Mouse (Mus musculus) embryonic stem cell, embryonic (primary cell): ENCODE data around the gene Agpat2.

Experiments used
- CTCF ChIA-PET, 4 experiments: fragments of 300-600 bp in 2 of 4; fragments of 350-600 bp in 2 of 4; sonication (Branson Sonifier 250); formaldehyde crosslinking; loops; one replicate each; lab custom pipeline; 2022; ENCODE audit warnings: inconsistent platforms in 2 of 4; lab: Charles Lee
- POLR2A ChIA-PET, 4 experiments: fragments of 300-600 bp in 2 of 4; fragments of 350-600 bp in 2 of 4; sonication (Branson Sonifier 250); formaldehyde crosslinking; loops; one replicate each; lab custom pipeline; 2022; ENCODE audit warnings: antibody characterized with exemption in 4 of 4, inconsistent platforms in 1 of 4; lab: Charles Lee

Gene Agpat2

GRCm38 (mm10) chr2:26582203-26582602 is 22.0 kb downstream of the Agpat2 start:
- ChIA-PET POLR2A (interaction anchor here in 3 of 4 experiments (0.6 to 11.2 kb wide), 32 partner anchors 9 to 1058 kb away, joined by 3 to 104 read pairs (median 4); partner anchors contain the start of genes Agpat2 (in 3 of the 3), Sec16a (in 2 of the 3), Qsox2 (in 1 of the 3) and Surf6 (in 1 of the 3)), CTCF (interaction anchor here in 2 of 4 experiments (0.9 to 1.7 kb wide), 4 partner anchors 12 to 257 kb away, joined by 3 to 5 read pairs (median 4); partner anchors contain the start of gene Agpat2 (in 1 of the 2))

GRCm38 (mm10) chr2:26580751-26581150 is 23.5 kb downstream of the Agpat2 start:
- CTCF ChIA-PET, result interaction anchor here in 2 of 4 experiments (0.6 to 1.5 kb wide), 2 partner anchors 13 to 55 kb away, joined by 3 to 7 read pairs; no protein-coding TSS in a partner anchor
- POLR2A ChIA-PET, result interaction anchor here in 2 of 4 experiments (1.2 to 11.2 kb wide), 6 partner anchors 14 to 135 kb away, joined by 3 to 104 read pairs (median 5); partner anchors contain the start of gene Agpat2 (in 1 of the 2)

GRCm38 (mm10) chr2:26579714-26580113 is 24.5 kb downstream of the Agpat2 start, which contains the start of gene Egfl7:
Egfl7 (plus strand) TSS chr2:26580014.
- POLR2A ChIA-PET, result interaction anchor here in 2 of 4 experiments (0.8 to 11.2 kb wide), 9 partner anchors 24 to 177 kb away, joined by 3 to 104 read pairs (median 5); partner anchors contain the start of genes Agpat2 (in 2 of the 2) and Sec16a (in 1 of the 2)
- CTCF ChIA-PET, result interaction anchor here in 1 of 4 experiments (1.5 kb wide), 1 partner anchor 14 kb away, joined by 3 read pairs; no protein-coding TSS in a partner anchor

- CTCF ChIA-PET, result interaction anchor here in 3 of 4 experiments (0.6 to 2.0 kb wide), 7 partner anchors 9 to 480 kb away, joined by 3 to 7 read pairs (median 4); partner anchors contain the start of gene Inpp5e (in 1 of the 3)
- POLR2A ChIA-PET, result interaction anchor here (0.6 to 11.2 kb wide), 25 partner anchors 8 to 334 kb away, joined by 3 to 104 read pairs (median 4); partner anchors contain the start of genes Gm20532 (in 3 of the 4), Agpat2 (in 2 of the 4), Sec16a (in 2 of the 4) and Inpp5e (in 1 of the 4)
These were observed 25.8 kb downstream of the Agpat2 start for GRCm38 (mm10) chr2:26578369-26578768.

GRCm38 (mm10) chr2:26576462-26576861 is 27.8 kb downstream of the Agpat2 start:
- POLR2A ChIA-PET, result interaction anchor here in 3 of 4 experiments (0.6 to 11.2 kb wide), 43 partner anchors 9 to 420 kb away, joined by 3 to 104 read pairs (median 4); partner anchors contain the start of genes Agpat2 (in 2 of the 3), Gm20532 (in 2 of the 3), Sec16a (in 2 of the 3) and Dnlz (in 1 of the 3)
- CTCF ChIA-PET, result interaction anchor here in 2 of 4 experiments (1.0 to 2.0 kb wide), 5 partner anchors 10 to 252 kb away, joined by 3 to 7 read pairs (median 4); partner anchors contain the start of genes Gm20532 (in 1 of the 2) and Inpp5e (in 1 of the 2)

GRCm38 (mm10) chr2:26575865-26576264 is 28.4 kb downstream of the Agpat2 start:
- CTCF ChIA-PET, result interaction anchor here in 1 of 4 experiments (1.0 to 1.2 kb wide), 3 partner anchors 10 to 251 kb away, joined by 3 to 7 read pairs (median 4); partner anchors contain the start of gene Gm20532

GRCm38 (mm10) chr2:26575378-26575777 is 28.8 kb downstream of the Agpat2 start:
- ChIA-PET POLR2A (interaction anchor here in 3 of 4 experiments (0.6 to 11.2 kb wide), 30 partner anchors 10 to 419 kb away, joined by 3 to 104 read pairs (median 6); partner anchors contain the start of genes Gm20532 (in 2 of the 3), Sec16a (in 2 of the 3), Agpat2 (in 1 of the 3) and Dnlz (in 1 of the 3)), CTCF (interaction anchor here in 1 of 4 experiments (1.0 to 1.2 kb wide), 3 partner anchors 9 to 251 kb away, joined by 3 to 7 read pairs (median 4); partner anchors contain the start of gene Gm20532)

More at GRCm38 (mm10) chr2:26575865-26576264, 28.4 kb downstream of the Agpat2 start:
- POLR2A ChIA-PET, result interaction anchor here in 3 of 4 experiments (0.9 to 11.2 kb wide), 38 partner anchors 9 to 420 kb away, joined by 3 to 104 read pairs (median 5); partner anchors contain the start of genes Agpat2 (in 2 of the 3), Gm20532 (in 2 of the 3), Sec16a (in 2 of the 3) and Dnlz (in 1 of the 3)

GRCm38 (mm10) chr2:26574862-26575261 is 29.4 kb downstream of the Agpat2 start:
- ChIA-PET POLR2A (interaction anchor here in 3 of 4 experiments (0.6 to 11.2 kb wide), 10 partner anchors 12 to 130 kb away, joined by 3 to 104 read pairs (median 10); partner anchors contain the start of genes Gm20532 (in 1 of the 3) and Sec16a (in 1 of the 3)), CTCF (no interaction called here)

- ChIA-PET POLR2A (interaction anchor here in 1 of 4 experiments (0.6 to 1.0 kb wide), 2 partner anchors 19 to 34 kb away, joined by 3 read pairs; no protein-coding TSS in a partner anchor), CTCF (interaction anchor here in 1 of 4 experiments (0.6 kb wide), 1 partner anchor 420 kb away, joined by 4 read pairs; no protein-coding TSS in a partner anchor)
These were observed 30.4 kb downstream of the Agpat2 start for GRCm38 (mm10) chr2:26573807-26574206.

- CTCF ChIA-PET, result no interaction called here
- POLR2A ChIA-PET, result interaction anchor here in 1 of 4 experiments (1.0 kb wide), 1 partner anchor 19 kb away, joined by 3 read pairs; no protein-coding TSS in a partner anchor
These were observed 30.8 kb downstream of the Agpat2 start for GRCm38 (mm10) chr2:26573396-26573795.

GRCm38 (mm10) chr2:26571826-26572225 is 32.4 kb downstream of the Agpat2 start:
- CTCF ChIA-PET, result interaction anchor here in 2 of 4 experiments (0.9 to 1.6 kb wide), 8 partner anchors 15 to 467 kb away, joined by 3 to 7 read pairs (median 4); no protein-coding TSS in a partner anchor

GRCm38 (mm10) chr2:26571400-26571799 is 32.8 kb downstream of the Agpat2 start:
- ChIA-PET POLR2A (interaction anchor here in 3 of 4 experiments (0.7 to 2.3 kb wide), 16 partner anchors 11 to 864 kb away, joined by 3 to 12 read pairs (median 4); partner anchors contain the start of genes Sec16a (in 2 of the 3), Gm20532 (in 1 of the 3) and Inpp5e (in 1 of the 3)), CTCF (interaction anchor here in 3 of 4 experiments (0.6 to 2.3 kb wide), 12 partner anchors 15 to 467 kb away, joined by 3 to 11 read pairs (median 4); partner anchors contain the start of gene Inpp5e (in 2 of the 3))

More at GRCm38 (mm10) chr2:26571826-26572225, 32.4 kb downstream of the Agpat2 start:
- POLR2A ChIA-PET, result interaction anchor here in 3 of 4 experiments (0.7 to 2.3 kb wide), 14 partner anchors 11 to 865 kb away, joined by 3 to 12 read pairs (median 4); partner anchors contain the start of genes Sec16a (in 2 of the 3), Gm20532 (in 1 of the 3) and Inpp5e (in 1 of the 3)

- ChIA-PET CTCF (interaction anchor here in 3 of 4 experiments (0.6 to 2.3 kb wide), 17 partner anchors 9 to 416 kb away, joined by 3 to 11 read pairs (median 5); partner anchors contain the start of genes Inpp5e (in 3 of the 3) and Dnlz (in 1 of the 3)), POLR2A (interaction anchor here in 3 of 4 experiments (0.8 to 2.3 kb wide), 9 partner anchors 16 to 240 kb away, joined by 3 to 12 read pairs (median 3); partner anchors contain the start of genes Sec16a (in 2 of the 3), Gm20532 (in 1 of the 3) and Inpp5e (in 1 of the 3))
These were observed 34.2 kb downstream of the Agpat2 start for GRCm38 (mm10) chr2:26570034-26570433.

GRCm38 (mm10) chr2:26566221-26566620 is 38.0 kb downstream of the Agpat2 start:
- ChIA-PET CTCF (interaction anchor here (0.6 to 2.7 kb wide), 25 partner anchors 9 to 413 kb away, joined by 3 to 18 read pairs (median 5); partner anchors contain the start of genes Inpp5e (in 3 of the 4), Sec16a (in 2 of the 4) and Dnlz (in 1 of the 4)), POLR2A (interaction anchor here in 3 of 4 experiments (0.6 to 3.2 kb wide), 15 partner anchors 10 to 126 kb away, joined by 3 to 34 read pairs (median 4); partner anchors contain the start of gene Sec16a (in 1 of the 3))

- POLR2A ChIA-PET, result interaction anchor here in 3 of 4 experiments (0.6 to 4.0 kb wide), 20 partner anchors 9 to 571 kb away, joined by 3 to 12 read pairs (median 4); partner anchors contain the start of genes Sec16a (in 3 of the 3) and Inpp5e (in 1 of the 3)
- CTCF ChIA-PET, result interaction anchor here (0.5 to 2.1 kb wide), 24 partner anchors 8 to 408 kb away, joined by 3 to 19 read pairs (median 4); partner anchors contain the start of genes Inpp5e (in 1 of the 4) and Sec16a (in 1 of the 4)
These were observed 42.7 kb downstream of the Agpat2 start for GRCm38 (mm10) chr2:26561351-26562016.

- ChIA-PET CTCF (interaction anchor here in 3 of 4 experiments (0.8 to 2.1 kb wide), 5 partner anchors 102 to 236 kb away, joined by 3 to 19 read pairs (median 4); partner anchors contain the start of gene Sec16a (in 1 of the 3)), POLR2A (interaction anchor here in 3 of 4 experiments (0.7 to 4.0 kb wide), 14 partner anchors 8 to 163 kb away, joined by 3 to 12 read pairs (median 5); partner anchors contain the start of genes Sec16a (in 2 of the 3) and Inpp5e (in 1 of the 3))
These were observed 43.7 kb downstream of the Agpat2 start for GRCm38 (mm10) chr2:26560506-26560905.
